20 mouse cellular contexts compared by ENCODE assay signal in the genomic region with DNA sequence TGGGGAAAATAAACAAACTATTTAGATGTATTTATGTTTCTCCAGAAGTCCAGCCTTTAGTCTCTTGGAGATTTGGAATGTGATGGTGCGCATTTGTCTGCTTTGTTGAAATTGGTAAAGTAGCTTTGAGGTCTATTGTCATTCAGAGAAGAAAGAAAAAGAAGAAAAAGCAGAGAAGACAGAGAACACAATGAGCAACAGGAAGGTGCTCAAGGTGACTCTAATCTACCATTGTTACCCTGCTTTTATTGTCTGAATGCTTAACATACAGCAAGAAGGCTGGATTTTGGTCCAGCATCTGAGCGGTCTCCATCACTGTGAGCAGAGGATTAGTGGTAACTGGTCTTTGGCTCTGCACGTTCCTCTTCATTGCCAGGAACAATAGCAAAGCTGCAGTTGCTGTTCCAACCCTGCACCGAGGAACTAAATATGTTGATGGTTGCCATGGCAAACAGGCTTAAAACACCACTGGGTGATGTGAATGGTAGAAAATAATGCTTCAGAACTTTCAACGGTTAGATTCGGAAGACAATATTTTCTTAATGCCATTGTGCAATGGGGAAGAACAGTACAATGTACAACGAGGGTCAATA.
DNase-seq lines count a peak whose midpoint lies in the region; ATAC-seq and TF ChIP-seq lines count a peak whose summit lies in the region.
"Had no signal": no experiment of that assay in that cellular context is flagged by ENCODE, and none has a peak within 500 bp of the region (broad histone marks: within the 10 kb centered on the region; RNA-seq: fewer than 3 reads in every experiment).

No protein-coding gene starts in this region.

- no peaks in the 10 kb centered on the region for H3K36me3 ChIP-seq in forebrain, postnatal 0 days (ENCODE audit: insufficient read depth)
- H3K36me3 ChIP-seq in forebrain, embryonic 11.5 days (ENCODE audit: control insufficient read depth, insufficient read depth, low read length): no peaks in the 10 kb centered on the region
- H3K36me3 ChIP-seq in midbrain, embryonic 15.5 days (replicated peaks): no peaks in the 10 kb centered on the region
- H3K36me3 ChIP-seq: forebrain, embryonic 15.5 days; hindbrain, embryonic 13.5 days; midbrain, embryonic 12.5 days had no signal

- TF ChIP-seq CTCF in forebrain, postnatal 0 days (IDR thresholded peaks at IDR 0.05; ENCODE audit: low read depth): no peak
- TF ChIP-seq CTCF in left cerebral cortex, adult 2 months (IDR thresholded peaks at IDR 0.05): no peak

- no peak overlapping the region for H3K4me3 ChIP-seq in forebrain, postnatal 0 days (ENCODE audit: low read depth, low read length)
- H3K4me3 ChIP-seq in forebrain, embryonic 11.5 days (ENCODE audit: low read depth, low read length): no peak overlapping the region
- no peak overlapping the region for H3K4me3 ChIP-seq in left cerebral cortex, adult 2 months
- no peak overlapping the region for H3K4me3 ChIP-seq in midbrain, embryonic 15.5 days
- H3K4me3 ChIP-seq: forebrain, embryonic 15.5 days; hindbrain, embryonic 13.5 days; midbrain, embryonic 12.5 days had no signal

- H3K9me3 ChIP-seq in forebrain, postnatal 0 days (ENCODE audit: low read length): no peaks in the 10 kb centered on the region
- no peaks in the 10 kb centered on the region for H3K9me3 ChIP-seq in forebrain, embryonic 11.5 days (ENCODE audit: control insufficient read depth, low read length)
- no peaks in the 10 kb centered on the region for H3K9me3 ChIP-seq in midbrain, embryonic 15.5 days
- H3K9me3 ChIP-seq: forebrain, embryonic 15.5 days; hindbrain, embryonic 13.5 days; midbrain, embryonic 12.5 days had no signal

- H3K9ac ChIP-seq in forebrain, postnatal 0 days: no peak overlapping the region
- no peak overlapping the region for H3K9ac ChIP-seq in forebrain, embryonic 11.5 days (ENCODE audit: low read length)
- H3K9ac ChIP-seq in midbrain, embryonic 15.5 days: no peak overlapping the region
- H3K9ac ChIP-seq: forebrain, embryonic 15.5 days; hindbrain, embryonic 13.5 days; midbrain, embryonic 12.5 days had no signal

- no peaks in the 10 kb centered on the region for H3K27me3 ChIP-seq in forebrain, postnatal 0 days (ENCODE audit: insufficient read depth, low read length)
- no peaks in the 10 kb centered on the region for H3K27me3 ChIP-seq in forebrain, embryonic 11.5 days (ENCODE audit: control insufficient read depth, insufficient read depth, low read length)
- H3K27me3 ChIP-seq in midbrain, embryonic 15.5 days (replicated peaks): no peaks in the 10 kb centered on the region
- H3K27me3 ChIP-seq: forebrain, embryonic 15.5 days; hindbrain, embryonic 13.5 days; midbrain, embryonic 12.5 days had no signal

- peak; percentile 50 for DNase-seq in forebrain, postnatal 0 days
- no peak for DNase-seq in forebrain, embryonic 11.5 days (ENCODE audit: low spot score)
- DNase-seq in left cerebral cortex, adult 2 months (ENCODE audit: extremely low spot score in 1 of 2, low spot score in 2 of 2): no peak
- DNase-seq in left cerebral cortex, adult 8-10 months (ENCODE audit: low spot score in 2 of 2): no peak
- DNase-seq in R1 (ENCODE audit: low read depth, low spot score): peak; percentile 88
- no peak for DNase-seq in adrenal gland, postnatal 36 days
- no peak for DNase-seq in adrenal gland, adult 18-20 months (ENCODE audit: low spot score in 2 of 2)
- DNase-seq: cerebellum, postnatal 14 days; gastrocnemius, postnatal 10 days; kidney, postnatal 10 days; lung, adult 2 months; lung, postnatal 4 days; right cerebral cortex, postnatal 14 days; thymus, postnatal 14 days had no signal

- H3K27ac ChIP-seq in forebrain, postnatal 0 days (ENCODE audit: low read depth, low read length): no peak overlapping the region
- H3K27ac ChIP-seq in forebrain, embryonic 11.5 days (ENCODE audit: low read depth, low read length): no peak overlapping the region
- H3K27ac ChIP-seq in left cerebral cortex, adult 2 months: peak overlapping the region; percentile 7; the same call in 1 of the 2 replicates
- 0 out of 2 replicates have a peak overlapping the region, but pooled peaks have one; percentile 7 for H3K27ac ChIP-seq in midbrain, embryonic 15.5 days
- H3K27ac ChIP-seq: forebrain, embryonic 15.5 days; hindbrain, embryonic 13.5 days; midbrain, embryonic 12.5 days had no signal

- peaks cover 12% of the 10 kb centered on the region for H3K4me1 ChIP-seq in forebrain, postnatal 0 days (ENCODE audit: insufficient read depth)
- H3K4me1 ChIP-seq in forebrain, embryonic 11.5 days (replicated peaks; ENCODE audit: control insufficient read depth, insufficient read depth, low read length): no peaks in the 10 kb centered on the region
- H3K4me1 ChIP-seq in midbrain, embryonic 15.5 days: no peaks in the 10 kb centered on the region; the same call in 1 of the 2 replicates

- peak; percentile 62; the same call in 1 of the 2 replicates for ATAC-seq in forebrain, postnatal 0 days
- ATAC-seq in forebrain, embryonic 11.5 days (replicated peaks; ENCODE audit: low FRiP score): no peak
- ATAC-seq in midbrain, embryonic 15.5 days (replicated peaks): no peak
- ATAC-seq: forebrain, embryonic 15.5 days; intestine, postnatal 0 days had no signal

- intact Hi-C loops in left cerebral cortex, adult 2 months (cut with DNase I): no loop called here

- WGBS in forebrain, postnatal 0 days: 30% methylated on average over 7 of the region's 7 CpGs
- 42% methylated on average over 7 of the region's 7 CpGs for WGBS in forebrain, embryonic 11.5 days
- 21% methylated on average over 7 of the region's 7 CpGs for WGBS in midbrain, embryonic 15.5 days

- no peak overlapping the region for H3K4me2 ChIP-seq in forebrain, postnatal 0 days (ENCODE audit: low read depth)
- no peak overlapping the region for H3K4me2 ChIP-seq in forebrain, embryonic 11.5 days (ENCODE audit: low read depth, low read length, severe bottlenecking)
- H3K4me2 ChIP-seq in midbrain, embryonic 15.5 days: no peak overlapping the region
- H3K4me2 ChIP-seq: forebrain, embryonic 15.5 days; hindbrain, embryonic 13.5 days; liver, embryonic 11.5 days; midbrain, embryonic 12.5 days had no signal

Comparison
In these comparisons a context has a peak if more than half of its experiments do, and no peak if none do; other contexts are left out.
1. DNase-seq: peak in forebrain, postnatal 0 days (single experiment) and R1 (single experiment); none in forebrain, embryonic 11.5 days (single experiment), left cerebral cortex, adult 2 months (0 of 2), left cerebral cortex, adult 8-10 months (0 of 2), adrenal gland, postnatal 36 days (0 of 2) and adrenal gland, adult 18-20 months (0 of 2).
2. H3K27ac ChIP-seq: peak in left cerebral cortex, adult 2 months (single experiment) and midbrain, embryonic 15.5 days (single experiment); none in forebrain, postnatal 0 days (single experiment) and forebrain, embryonic 11.5 days (single experiment).